33 mouse cellular contexts compared by ENCODE assay signal in genomic region chr5:139208183-139208582, GRCm38 (mm10). TPM values are rescaled to one million over a fixed set of nuclear protein-coding genes. Genes with fewer than 3 reads are reported as not detected.
"Had no signal": no experiment of that assay in that cellular context is flagged by ENCODE, and none has a peak within 500 bp of the region (broad histone marks: within the 10 kb centered on the region; RNA-seq: fewer than 3 reads in every experiment).

No protein-coding gene starts in this region.

- H3K4me3 ChIP-seq: heart, embryonic 10.5 days; heart, embryonic 12.5 days; heart, embryonic 13.5 days; heart, embryonic 15.5 days; hindbrain, embryonic 10.5 days; hindbrain, embryonic 12.5 days; hindbrain, embryonic 13.5 days; hindbrain, embryonic 15.5 days; intestine, embryonic 15.5 days; kidney, embryonic 15.5 days; layer of hippocampus, adult 2 months had no signal

- H3K27me3 ChIP-seq: heart, embryonic 12.5 days; heart, embryonic 13.5 days; heart, embryonic 15.5 days; hindbrain, embryonic 12.5 days; hindbrain, embryonic 13.5 days; hindbrain, embryonic 15.5 days; intestine, embryonic 15.5 days; kidney, embryonic 15.5 days had no signal

- H3K4me2 ChIP-seq: heart, embryonic 12.5 days; heart, embryonic 13.5 days; heart, embryonic 15.5 days; hindbrain, embryonic 12.5 days; hindbrain, embryonic 13.5 days; hindbrain, embryonic 14.5 days; hindbrain, embryonic 15.5 days; intestine, embryonic 15.5 days; kidney, embryonic 15.5 days had no signal

- H3K9me3 ChIP-seq: heart, embryonic 10.5 days; heart, embryonic 12.5 days; heart, embryonic 13.5 days; heart, embryonic 15.5 days; hindbrain, embryonic 10.5 days; hindbrain, embryonic 12.5 days; hindbrain, embryonic 13.5 days; hindbrain, embryonic 15.5 days; intestine, embryonic 15.5 days; kidney, embryonic 15.5 days had no signal

- H3K27ac ChIP-seq: heart, embryonic 10.5 days; heart, embryonic 13.5 days; heart, embryonic 15.5 days; hindbrain, embryonic 10.5 days; hindbrain, embryonic 12.5 days; hindbrain, embryonic 13.5 days; hindbrain, embryonic 14.5 days; hindbrain, embryonic 15.5 days; hindbrain, postnatal 0 days; intestine, embryonic 15.5 days; kidney, embryonic 15.5 days; kidney, postnatal 0 days; layer of hippocampus, adult 2 months had no signal

- H3K9ac ChIP-seq: heart, embryonic 12.5 days; heart, embryonic 13.5 days; heart, embryonic 15.5 days; hindbrain, embryonic 12.5 days; hindbrain, embryonic 13.5 days; hindbrain, embryonic 14.5 days; hindbrain, embryonic 15.5 days; intestine, embryonic 15.5 days; kidney, embryonic 15.5 days had no signal

- DNase-seq: heart, postnatal 10 days; heart, postnatal 14 days; heart, postnatal 36 days; heart, postnatal 4 days; kidney, adult 11 months; kidney, adult 18-20 months; kidney, adult 8-10 months; kidney, adult 9 months; kidney, postnatal 10 days; kidney, postnatal 14 days; kidney, postnatal 25 days; kidney, postnatal 36 days; kidney, postnatal 4 days; layer of hippocampus, adult 9-11 months; layer of hippocampus, postnatal 36 days had no signal

- ATAC-seq: hindbrain, embryonic 16.5 days; hindbrain, postnatal 0 days; inflammation-experienced regulatory T-cells, adult 6 months; intestine, embryonic 15.5 days; intestine, postnatal 0 days had no signal

RNA-seq across cellular contexts. Expression of gene Prkar1b, which starts 58.4 kb away (rescaled TPM):
- total RNA-seq: hematopoietic stem cell, adult 5-6 weeks had no signal
